Mouse (Mus musculus): ENCODE measurements at regions not wholly inside any gene's neighbourhood (a gene's known extent, or its start where the extent isn't known, plus 50 kb on each side); places are given as distances from the start of the nearest gene placed in this dataset.

GRCm38 (mm10) chr10:60884806-60885205 lies 53.4 kb upstream of the Unc5b start:
- Histone ChIP-seq H3K4me2 (ENCODE audit: insufficient read depth, low read depth, poor library complexity, severe bottlenecking) (no peak overlapping the region), H3K4me3 (replicated peaks in 1 of 3; ENCODE audit: low read depth in 2 of 3, low read length in 2 of 3, poor library complexity in 1 of 3) (no peak overlapping the region), H3K79me2 (replicated peaks; ENCODE audit: control insufficient read depth, extremely low read depth, insufficient read depth, poor library complexity, severe bottlenecking) (no peaks in the 10 kb centered on the region), H3K4me1 (ENCODE audit: control insufficient read depth in 1 of 2, insufficient read depth in 2 of 2) (peaks cover 2 to 5% of the 10 kb centered on the region in 2 experiments; a peak in 3 of 4 replicates), H3K36me3 (replicated peaks in 1 of 2; ENCODE audit: control insufficient read depth in 1 of 2, insufficient read depth in 1 of 2, low read length in 1 of 2) (no peaks in the 10 kb centered on the region), H3K9me3 (replicated peaks; ENCODE audit: low read length) (peaks cover 9% of the 10 kb centered on the region), H3K27ac (ENCODE audit: insufficient read depth, low read depth) (no peak overlapping the region), H3K9ac (ENCODE audit: insufficient read depth, low read depth) (no peak overlapping the region), H3K27me3 (replicated peaks) (peaks cover 84% of the 10 kb centered on the region)
- TF ChIP-seq MYC (IDR thresholded peaks at IDR 0.05; ENCODE audit: low read depth, low read length) (no peak), TBP (conservative IDR thresholded peaks at IDR 0.05; ENCODE audit: low read depth, low read length) (no peak), ELF1 (IDR thresholded peaks at IDR 0.05; ENCODE audit: low read depth, low read length) (no peak), NRF1 (IDR thresholded peaks at IDR 0.05; ENCODE audit: low read depth, low read length) (no peak), CHD2 (IDR thresholded peaks at IDR 0.05; ENCODE audit: low read length) (no peak), USF1 (IDR thresholded peaks at IDR 0.05; ENCODE audit: low read depth, low read length) (no peak), CHD1 (IDR thresholded peaks at IDR 0.05; ENCODE audit: low read depth, low read length) (no peak), BHLHE40 (IDR thresholded peaks at IDR 0.05; ENCODE audit: low read depth, low read length) (no peak), MAX (IDR thresholded peaks at IDR 0.05; ENCODE audit: low read length) (no peak), MAFK (IDR thresholded peaks at IDR 0.05; ENCODE audit: insufficient replicate concordance, low read length) (no peak), ZC3H11A (IDR thresholded peaks at IDR 0.05; ENCODE audit: low read depth, low read length) (no peak), RCOR1 (conservative IDR thresholded peaks at IDR 0.05; ENCODE audit: low read depth, low read length) (no peak), ETS1 (conservative IDR thresholded peaks at IDR 0.05; ENCODE audit: low read depth, low read length) (no peak)
- in situ Hi-C loops (cut with MboI; ENCODE audit: low pct_ligation_motif_present, low pct_unique_long_range_greater_than_20kb, low sequenced_read_pairs) (no loop called here), dilution Hi-C loops (cut with MboI; ENCODE audit: extremely low pct_ligation_motif_present, extremely low pct_unique_long_range_greater_than_20kb, low sequenced_read_pairs) (no loop called here)
- no peak for DNase-seq (ENCODE audit: extremely low read depth)

Data from CH12.LX (cell line).